Mouse (Mus musculus): ENCODE data around the gene Gm17469. TPM values are rescaled to one million over a fixed set of nuclear protein-coding genes. Genes with fewer than 3 reads are reported as not detected.

The Gm17469 gene
- not detected for total RNA-seq (2023)

GRCm38 (mm10) chrX:124629593-124629992 lies at the start of gene Gm17469:
TSS of gene Gm17469 (plus strand) at chrX:124629893.

Other genes starting within 250 kb of the Gm17469 start
- gene Gm17584, start 129.3 kb upstream of the Gm17469 start, total RNA-seq (2023): not detected